Mouse (Mus musculus): Measurements from ENCODE around the gene Sorl1.

The Sorl1 gene

DNA sequence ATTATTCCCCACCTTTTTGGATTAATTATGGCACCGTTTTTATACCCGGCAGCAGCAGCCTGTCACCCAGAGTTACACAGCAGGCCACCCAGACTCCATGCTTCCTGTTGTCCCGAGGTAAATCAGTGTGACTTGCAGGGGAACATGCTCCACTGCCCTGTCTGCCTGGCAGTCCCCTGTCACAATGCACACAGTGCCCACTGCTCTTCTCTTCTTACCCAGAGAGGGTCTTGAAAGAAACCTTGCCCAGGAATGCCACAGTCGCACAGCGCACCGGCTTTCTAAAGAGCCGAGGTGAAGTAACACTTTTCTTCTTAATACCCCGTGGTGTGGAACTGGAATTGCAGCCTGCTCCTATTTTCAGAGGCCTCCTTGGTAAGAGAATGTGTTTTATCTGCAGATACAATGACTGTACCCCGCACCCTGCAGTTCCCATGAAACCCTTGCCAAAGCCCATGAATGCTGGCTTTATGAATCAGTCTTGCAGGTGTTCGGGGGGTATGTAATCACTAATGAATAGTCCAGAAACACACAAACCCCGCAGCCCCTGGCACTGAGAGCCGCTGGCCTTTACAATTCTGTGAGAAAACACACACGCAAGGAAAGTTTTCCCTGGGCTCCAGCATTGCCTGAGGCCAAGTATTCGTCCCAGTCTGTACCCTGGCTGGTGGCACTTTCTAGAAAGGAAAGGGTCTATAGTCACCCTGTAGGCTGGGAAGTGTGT, 205.3 kb downstream of the Sorl1 start:
- DNase-seq (ENCODE audit: low read depth), result peak; percentile 80

DNA sequence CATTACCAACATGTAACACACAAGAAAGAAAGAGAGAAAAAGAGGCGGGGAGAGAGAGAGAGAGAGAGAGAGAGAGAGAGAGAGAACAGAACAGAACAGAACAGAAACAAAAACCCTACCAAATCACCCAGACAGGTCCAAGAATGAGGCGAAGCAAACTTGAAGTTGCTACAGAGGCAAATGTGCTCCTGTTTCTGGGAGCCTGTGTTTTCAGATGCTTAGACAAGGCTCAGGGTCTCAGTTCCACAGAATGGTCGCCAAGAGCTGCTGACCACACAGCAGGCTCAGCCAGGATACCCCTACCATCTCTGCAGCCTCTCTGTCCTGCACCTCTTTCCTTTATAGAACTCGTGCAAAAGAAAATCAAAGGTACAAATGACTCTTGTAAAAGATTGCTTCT, 205.9 kb downstream of the Sorl1 start:
- DNase-seq (ENCODE audit: low read depth), result no peak

DNA sequence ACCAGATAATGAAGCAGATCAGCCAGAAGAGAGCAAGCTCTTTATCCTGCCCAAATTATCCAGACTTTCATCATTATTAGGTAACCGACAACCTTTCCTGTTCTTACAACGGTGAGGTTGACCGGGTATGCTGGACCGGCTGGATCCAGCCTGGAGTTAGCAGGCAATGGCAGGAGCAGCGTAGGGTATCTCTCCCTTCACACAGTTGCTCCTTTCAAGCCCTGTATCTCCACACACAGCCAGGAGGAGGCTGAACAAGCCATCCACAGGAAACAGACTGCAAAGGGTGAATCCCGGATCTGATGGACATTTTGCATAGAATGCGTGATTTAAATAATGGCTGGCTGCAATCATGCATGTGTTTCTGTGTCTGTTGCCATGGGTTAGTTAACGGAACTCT, 208.5 kb downstream of the Sorl1 start:
- no peak for DNase-seq (ENCODE audit: low read depth)

Measured in fibroblast of lung, adult 2 months (primary cell).